Mouse (Mus musculus) spleen, postnatal 4 days (tissue): ENCODE data around the gene Banf2.

Experiments used
- DNase-seq, 2 experiments: peaks; one replicate each; pipeline ENCODE4 v3.0.0; 2022; ENCODE audit warnings: low spot score in 2 of 2

Banf2 gene

DNA sequence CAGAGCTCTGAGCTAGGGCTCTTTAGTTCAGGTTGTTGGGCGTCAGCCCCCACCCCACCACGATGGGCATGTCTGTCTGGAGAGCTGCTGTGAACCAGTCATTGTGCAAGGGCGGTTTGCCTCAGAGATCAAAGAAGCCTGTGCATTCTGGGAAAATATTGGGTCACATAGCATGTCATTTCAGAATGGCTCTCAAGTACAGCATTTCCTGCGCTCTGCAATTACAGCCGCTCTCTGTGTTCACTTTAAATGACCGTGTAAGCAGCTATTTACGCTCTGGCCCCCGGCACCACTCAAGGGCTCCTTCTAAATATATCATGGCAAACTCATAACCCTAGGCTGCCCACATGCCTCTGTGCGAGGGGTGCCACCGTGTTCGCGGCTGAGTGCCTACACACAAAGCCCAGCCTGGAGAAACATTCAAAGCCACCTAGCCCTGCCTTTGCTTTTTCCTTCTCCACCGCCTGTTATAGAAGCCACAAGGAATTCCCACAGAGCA is 68.7 kb downstream of the Banf2 start:
- no peak for DNase-seq

DNA sequence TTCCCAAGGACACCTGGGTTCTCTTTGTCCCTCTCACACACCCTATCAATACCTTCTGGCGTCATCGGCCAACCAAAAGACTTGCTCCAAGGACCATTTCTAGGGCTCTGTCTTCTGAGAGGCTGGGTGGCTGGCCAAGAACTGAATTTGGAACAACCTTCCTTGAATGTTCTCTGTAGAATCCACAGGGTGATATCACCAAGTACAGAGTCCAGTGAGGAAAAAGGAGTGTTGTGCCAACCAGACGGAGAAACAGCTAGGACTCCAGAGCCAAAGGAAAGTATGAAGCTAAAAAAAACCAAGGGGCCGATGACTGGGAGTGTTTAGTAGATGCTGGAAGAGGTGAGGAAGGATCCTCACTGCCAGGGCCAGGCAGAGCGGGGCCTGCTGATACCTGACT is 74.5 kb downstream of the Banf2 start:
- no peak for DNase-seq

DNA sequence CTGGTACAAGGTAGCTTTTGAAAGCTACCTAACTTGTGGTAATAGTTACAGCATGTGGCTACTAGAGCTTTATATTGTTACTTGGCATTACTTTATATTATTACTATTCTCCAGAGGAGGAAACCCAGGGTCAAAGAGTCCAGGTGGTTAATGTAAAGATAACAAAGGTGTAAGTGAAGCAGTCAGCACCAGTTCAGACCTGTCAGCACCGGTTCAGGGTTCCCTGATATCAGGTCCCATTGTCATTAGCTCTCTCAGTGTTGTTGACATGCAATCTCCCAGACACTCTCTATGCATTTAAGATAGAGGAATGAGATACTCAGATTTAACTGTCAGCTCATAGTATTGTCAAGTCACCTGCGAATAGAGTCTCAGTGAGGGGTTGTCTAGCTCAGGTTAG is 75.0 kb downstream of the Banf2 start:
- DNase-seq, result no peak

DNA sequence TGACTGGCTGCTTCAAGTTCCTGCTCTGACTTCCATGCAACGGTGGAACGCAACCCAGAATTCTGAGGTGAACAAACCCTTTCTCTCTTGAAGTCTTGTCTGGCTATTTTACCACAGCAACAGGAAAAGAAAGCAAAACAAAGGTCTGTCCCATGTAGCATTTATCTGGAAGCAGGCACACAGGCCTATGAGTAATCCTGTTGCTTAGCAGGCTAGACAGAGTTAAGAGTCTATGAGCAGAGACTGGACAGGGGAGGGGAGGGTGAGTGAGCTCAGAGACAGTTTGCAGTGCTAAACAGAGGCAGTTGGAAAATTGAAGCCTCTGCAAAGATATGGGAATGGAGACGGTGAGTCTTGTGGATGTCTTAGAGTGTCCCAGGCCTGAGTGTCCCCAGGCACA is 75.5 kb downstream of the Banf2 start:
- no peak for DNase-seq

DNA sequence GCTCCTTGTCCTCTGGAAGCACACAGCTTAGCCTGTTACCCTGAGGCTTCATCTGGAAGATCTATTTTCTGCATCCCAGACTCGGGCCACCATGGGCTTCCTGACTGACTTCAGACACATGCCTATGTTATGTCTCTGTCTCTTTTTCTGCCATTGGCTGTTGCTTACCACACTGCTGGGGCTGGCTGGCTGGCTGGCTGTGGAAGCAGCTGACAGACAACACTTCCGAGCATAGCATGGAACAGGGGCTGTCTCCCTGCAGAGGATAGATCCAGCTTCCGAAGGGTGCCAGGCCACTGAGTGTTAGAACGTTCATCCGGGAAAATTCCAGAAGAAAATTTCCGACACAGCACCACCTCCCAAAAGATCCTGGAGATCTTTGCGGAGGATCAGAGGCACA is 79.1 kb downstream of the Banf2 start:
- no peak for DNase-seq

DNA sequence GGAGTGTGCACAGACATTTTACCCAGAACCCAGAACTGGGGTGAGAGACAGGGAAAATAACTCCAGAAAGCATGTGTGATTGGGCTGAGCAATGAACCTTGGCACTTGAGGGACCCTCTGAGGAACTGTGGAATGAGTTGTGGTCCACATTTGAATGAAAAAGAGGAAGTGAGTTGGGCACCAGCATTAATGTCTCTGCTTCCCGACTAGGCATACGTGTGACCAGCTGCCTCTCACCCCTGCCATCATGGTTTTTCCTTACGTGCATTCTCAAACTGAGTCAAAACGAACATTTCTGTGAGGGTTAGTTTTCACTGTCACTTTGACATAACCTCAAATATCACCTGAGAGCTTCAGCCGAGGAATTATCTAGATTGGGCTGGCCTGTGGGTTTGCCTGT is 79.8 kb downstream of the Banf2 start:
- DNase-seq, result no peak

DNA sequence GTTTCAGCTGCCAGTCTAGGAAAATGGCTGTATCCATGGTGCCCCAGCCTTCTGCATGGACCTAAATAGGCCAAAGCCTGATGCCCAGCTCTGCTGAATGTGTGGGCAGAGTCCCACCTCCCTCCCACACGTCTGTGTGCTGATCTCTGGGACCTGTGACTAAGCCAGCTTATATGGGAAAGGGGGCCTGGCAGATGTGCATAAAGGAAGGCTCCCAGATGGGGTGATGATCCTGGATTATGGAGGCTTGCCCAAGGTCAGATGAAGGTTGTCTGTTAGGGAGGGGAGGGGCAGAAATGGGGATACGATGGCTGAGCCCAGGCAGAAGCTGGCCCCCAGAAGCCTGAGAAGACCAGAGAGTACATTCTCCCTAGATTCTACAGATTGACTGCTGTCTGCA is 85.2 kb downstream of the Banf2 start:
- no peak for DNase-seq

DNA sequence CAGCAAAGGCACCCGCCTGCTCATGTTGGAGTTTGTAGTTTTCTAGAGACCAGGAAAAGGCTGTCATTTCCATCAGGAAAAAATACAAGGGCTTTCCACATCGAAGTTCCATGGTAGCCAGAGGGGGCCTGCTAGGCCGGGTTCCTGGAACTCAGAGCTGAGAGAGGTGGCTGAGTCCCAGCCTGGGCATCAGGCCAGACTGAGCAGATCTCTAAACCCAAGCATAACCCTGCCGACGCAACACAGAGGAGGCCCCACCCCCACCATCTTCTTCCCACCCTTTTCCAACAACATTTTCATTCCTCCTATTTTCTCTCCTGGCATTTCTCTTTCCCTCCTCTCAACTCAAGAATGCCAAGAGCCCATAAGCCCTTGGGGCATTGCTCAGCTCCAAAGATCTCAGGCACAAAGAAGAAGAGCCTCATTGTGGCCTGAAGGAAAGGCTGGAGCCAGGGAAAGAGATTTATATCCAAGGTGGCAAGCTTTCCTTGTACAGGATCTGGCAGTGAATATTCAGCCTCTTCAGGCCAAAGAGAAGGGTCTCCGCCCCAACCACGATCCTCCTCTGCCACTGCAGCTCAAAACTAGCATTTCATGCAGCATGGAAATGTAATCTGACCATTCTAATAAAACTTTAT is 87.4 kb downstream of the Banf2 start:
- DNase-seq, result no peak

DNA sequence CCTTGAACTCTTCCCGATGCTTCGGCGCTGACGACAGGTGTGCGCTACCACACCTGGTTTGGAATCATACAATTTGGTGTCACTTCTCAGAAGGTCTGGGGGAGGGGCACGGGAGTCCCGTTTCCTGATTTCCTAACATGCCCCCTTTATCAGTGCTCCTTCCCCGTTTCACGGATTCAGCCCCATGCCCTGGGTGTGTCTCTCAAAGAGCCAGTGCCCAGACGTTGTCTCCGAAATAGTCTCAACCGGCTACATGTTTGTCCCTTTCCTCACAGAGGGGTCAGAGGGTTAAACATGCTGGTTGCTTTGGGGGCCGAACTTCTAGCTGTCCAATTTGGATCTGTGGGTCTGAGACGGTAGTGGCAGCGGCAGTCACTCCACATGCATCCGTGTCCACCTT is 89.2 kb downstream of the Banf2 start:
- DNase-seq, result no peak
